8 mouse cellular contexts compared by ENCODE assay signal in the genomic region with DNA sequence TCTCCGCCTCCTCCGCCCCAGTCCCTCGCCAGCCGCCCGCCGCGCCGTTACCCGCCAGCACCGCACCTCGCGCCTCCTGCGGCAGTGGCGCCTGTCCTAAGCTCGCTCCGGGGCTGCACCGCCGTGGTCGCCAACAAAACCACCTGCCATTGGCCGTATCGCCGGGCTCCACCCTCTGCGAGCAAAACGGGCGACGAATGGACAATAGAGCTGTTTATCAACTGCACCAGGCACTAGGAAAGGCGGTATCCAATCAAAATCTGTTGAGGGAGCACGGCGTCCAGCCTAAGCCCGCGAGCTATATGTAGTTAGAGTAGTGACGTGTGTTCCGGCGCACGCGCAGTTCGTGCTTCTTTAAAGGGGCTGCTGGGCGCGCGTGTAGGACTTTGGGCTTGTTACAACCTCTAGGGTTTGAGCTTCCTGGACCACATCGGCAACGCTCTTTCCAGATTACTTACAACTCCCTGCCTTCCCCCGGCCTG. TPM values are rescaled to one million over a fixed set of nuclear protein-coding genes. Genes with fewer than 3 reads are reported as not detected.
DNase-seq lines count a peak whose midpoint lies in the region; ATAC-seq lines count a peak whose summit lies in the region.

A gene (minus strand): TSS at position 131 of the 482 bp plus-strand sequence.

- peak within 1 kb of the TSS; percentile 96 for H3K4me3 ChIP-seq in hindbrain, embryonic 12.5 days

- peak; percentile 98 for DNase-seq in NIH3T3 (ENCODE audit: low read depth)
- peak; percentile 97 to 98 for DNase-seq in cerebellum, postnatal 10 days
- peak; percentile 98 to 100 for DNase-seq in frontal cortex, postnatal 10 days (ENCODE audit: low spot score in 2 of 2)
- peak; percentile 100 for DNase-seq in layer of hippocampus, postnatal 14 days (ENCODE audit: low spot score in 2 of 2)
- DNase-seq in lung, postnatal 14 days = peak; percentile 98
- peak; percentile 96 for DNase-seq in retina, adult 2 months (ENCODE audit: low read depth, low spot score)
- peak; percentile 99 for DNase-seq in thymus, postnatal 36 days

- peaks cover 21% of the 10 kb centered on the region for H3K4me1 ChIP-seq in hindbrain, embryonic 12.5 days

- H3K4me2 ChIP-seq in hindbrain, embryonic 12.5 days (replicated peaks) = peak within 1 kb of the TSS; percentile 78

- H3K9me3 ChIP-seq in hindbrain, embryonic 12.5 days (replicated peaks) = no peaks in the 10 kb centered on the region

- ATAC-seq in hindbrain, embryonic 12.5 days (ENCODE audit: low FRiP score) = peak; percentile 98

- H3K27me3 ChIP-seq in hindbrain, embryonic 12.5 days = no peaks in the 10 kb centered on the region

- WGBS in hindbrain, embryonic 12.5 days = under 1% methylated on average over 39 of the region's 43 CpGs

- no peaks in the 10 kb centered on the region for H3K36me3 ChIP-seq in hindbrain, embryonic 12.5 days

- peak within 1 kb of the TSS; percentile 90 for H3K9ac ChIP-seq in hindbrain, embryonic 12.5 days

- peak within 1 kb of the TSS; percentile 93 for H3K27ac ChIP-seq in hindbrain, embryonic 12.5 days

RNA-seq across cellular contexts. Expression of the gene that starts here (rescaled TPM):
- 321 and 332 TPM in 2 replicates for polyA plus RNA-seq in hindbrain, embryonic 12.5 days (2016; fragmentation: Nextera tagmentation; extraction: Ambion mirVana)
- 100 to 1,000 TPM; 130 to 138 TPM for total RNA-seq in layer of hippocampus, postnatal 14 days (2021)

Comparison
In these comparisons a context has a peak if more than half of its experiments do, and no peak if none do; other contexts are left out.
1. Peak in every context shown above with its lines: DNase-seq, ATAC-seq, H3K4me3 ChIP-seq and H3K27ac ChIP-seq.